Mouse (Mus musculus): Measurements from ENCODE around the gene Runx3.

DNA sequence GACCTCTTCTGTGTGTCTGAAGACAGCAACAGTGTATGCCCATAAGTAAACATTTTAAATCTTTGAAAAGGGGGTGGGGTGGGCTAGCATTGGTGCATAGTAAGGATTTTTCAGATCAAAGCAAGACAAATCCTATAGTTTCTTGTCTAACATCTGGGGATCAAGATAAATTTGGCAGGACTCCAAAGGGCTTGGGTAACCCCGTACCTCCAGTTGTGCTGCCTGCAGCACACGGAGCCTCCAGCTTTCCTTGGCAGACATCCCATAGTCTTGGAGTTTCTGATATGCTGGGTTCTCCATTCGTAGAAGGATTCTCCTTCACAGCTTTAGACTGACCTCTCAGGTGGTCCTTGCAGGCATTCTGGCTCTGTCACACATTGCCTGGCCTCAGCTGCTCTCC is 27.6 kb upstream of the Runx3 start:
- TF ChIP-seq CTCF (IDR thresholded peaks at IDR 0.05; ENCODE audit: extremely low read depth, insufficient read depth, low read length), result no peak
- TF ChIP-seq POLR2A (IDR thresholded peaks at IDR 0.05; ENCODE audit: extremely low read depth, insufficient read depth, low read length), result no peak

Data from cortical plate, adult 2 months (tissue).